Mouse (Mus musculus) urinary bladder, postnatal 25 days (tissue): ENCODE measurements around the gene Cphx3.
"Not testable (repeated sequence)": the region's sequence is repeated elsewhere in the genome, so short reads cannot be mapped to it uniquely, and the experiment has no call there.

Source experiments
- DNase-seq: peaks from one replicate; pipeline ENCODE4 v3.0.0; 2022; ENCODE audit warnings: low spot score

The Cphx3 gene

DNA sequence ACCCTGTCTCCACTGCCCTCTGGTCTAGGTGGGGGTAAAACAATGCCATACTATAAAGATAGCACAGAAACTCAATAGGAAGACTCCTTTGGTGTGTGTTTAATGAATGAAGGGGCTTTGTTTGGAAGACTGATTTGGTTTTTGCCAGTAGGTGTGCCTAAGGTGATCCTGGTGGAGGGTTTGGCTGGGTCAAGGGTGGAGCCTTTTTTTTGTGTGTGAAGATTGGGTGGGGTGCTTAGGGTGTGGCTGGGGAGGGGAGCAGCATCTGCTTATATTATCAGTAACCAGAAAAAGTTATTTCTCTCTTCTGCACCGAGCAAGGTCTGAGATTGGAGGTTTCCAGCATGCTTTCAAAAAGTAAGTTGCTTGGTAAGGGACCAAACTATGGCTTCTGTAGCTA lies at the start of gene Cphx3:
TSS of gene Cphx3 (plus strand) at position 301 of the 400 bp plus-strand sequence.
- DNase-seq, result not testable (repeated sequence)

DNA sequence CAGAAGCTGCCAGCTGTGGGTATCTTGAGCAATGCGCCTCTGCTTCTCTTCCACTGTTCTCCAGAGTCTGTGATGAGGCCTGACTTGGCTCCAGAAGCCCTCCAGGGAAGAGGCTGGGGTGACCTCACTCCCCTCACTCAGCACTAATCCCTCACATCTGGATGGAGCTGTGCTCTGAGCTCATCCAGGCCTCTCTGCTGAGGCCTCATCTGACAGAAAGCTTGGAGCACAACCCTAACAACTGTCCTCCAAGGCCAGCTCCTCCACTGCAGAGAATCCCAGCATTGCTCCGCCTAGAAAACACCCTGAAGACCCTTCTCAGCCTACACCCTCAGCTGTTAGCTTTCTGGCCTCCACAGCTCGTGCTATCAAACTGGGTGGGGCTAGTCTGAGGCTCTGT lies 47.7 kb upstream of the Cphx3 start:
- DNase-seq, result not testable (repeated sequence)

DNA sequence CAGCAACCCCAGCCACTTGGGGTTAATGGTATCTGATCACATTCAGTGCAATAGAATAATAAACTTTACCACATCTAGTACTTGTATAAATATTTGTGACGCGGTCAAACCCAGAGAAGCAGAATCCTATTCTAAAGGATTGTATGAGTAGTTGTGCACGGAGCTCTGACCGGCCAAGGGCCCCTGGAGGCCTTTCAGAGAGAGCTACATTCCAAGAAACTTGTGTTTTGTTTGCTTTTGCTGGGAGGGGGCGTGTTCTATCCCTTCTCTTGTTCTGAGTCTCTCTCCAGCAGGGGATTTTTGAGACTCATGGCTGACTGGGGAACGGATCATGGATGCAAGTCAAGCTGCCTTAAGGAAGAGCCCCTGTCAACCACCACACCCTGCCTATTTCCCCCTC lies 46.7 kb upstream of the Cphx3 start:
- DNase-seq, result not testable (repeated sequence)

DNA sequence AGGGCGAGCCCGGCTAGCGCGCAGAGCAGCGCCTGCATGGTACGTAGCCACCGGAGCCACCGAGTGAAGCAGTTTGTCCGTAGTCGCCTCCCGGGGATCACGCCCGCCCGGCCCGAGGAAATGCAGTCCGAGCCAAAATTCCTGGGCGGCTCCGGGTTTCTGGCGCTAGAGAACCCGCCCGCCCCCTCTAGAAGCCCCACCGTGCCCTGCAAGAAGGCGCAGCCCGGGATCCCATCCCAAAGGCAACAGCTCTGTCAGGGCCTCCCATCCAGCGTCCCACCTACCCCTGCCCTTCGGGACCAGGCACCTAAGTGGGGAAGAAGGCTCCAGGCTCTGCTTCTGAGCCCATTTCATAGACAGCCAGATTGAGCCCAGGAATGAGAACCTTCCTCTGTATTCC lies 39.5 kb upstream of the Cphx3 start, which contains the start of gene Gm9780:
TSS of gene Gm9780 (minus strand) at position 101 of the 400 bp plus-strand sequence.
- not testable (repeated sequence) for DNase-seq

DNA sequence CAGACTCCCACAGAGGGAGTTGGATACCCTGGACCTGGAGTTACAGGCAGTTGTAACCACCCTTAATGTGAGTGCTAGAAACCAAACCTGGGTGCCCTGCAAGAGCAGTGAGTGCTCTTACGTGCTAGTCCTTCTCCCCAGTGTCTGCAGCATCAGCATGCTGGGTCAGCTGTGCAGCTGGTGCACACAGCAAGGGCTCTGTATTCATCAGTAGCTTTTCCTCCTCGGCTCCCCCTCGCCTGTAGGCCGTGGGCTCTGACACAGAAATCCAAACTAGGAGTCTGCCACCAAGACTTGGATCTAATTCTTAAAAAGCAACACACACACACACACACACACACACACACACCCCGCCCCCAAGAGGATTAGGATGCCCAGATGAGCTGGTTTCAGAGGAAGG lies 37.1 kb upstream of the Cphx3 start:
- not testable (repeated sequence) for DNase-seq

DNA sequence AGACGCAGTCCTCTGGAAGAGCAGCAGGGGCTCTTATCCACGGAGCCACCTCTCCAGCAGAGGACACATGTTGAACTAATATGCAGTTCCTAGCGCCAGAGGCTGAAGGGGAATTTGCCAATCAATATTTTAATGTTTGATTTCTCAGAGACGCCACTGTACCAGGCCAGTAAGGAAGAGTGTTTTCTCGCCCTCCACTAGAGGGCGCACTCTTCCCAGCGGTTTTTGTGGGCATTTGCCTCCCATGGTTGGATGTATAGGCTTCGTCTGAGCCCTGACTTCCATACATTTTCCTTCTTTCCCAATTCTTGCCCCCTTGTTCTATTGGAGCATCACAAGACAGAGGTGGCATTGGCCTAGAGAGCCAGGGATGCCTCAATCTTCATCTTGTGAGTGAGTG lies 35.1 kb upstream of the Cphx3 start:
- DNase-seq, result not testable (repeated sequence)

DNA sequence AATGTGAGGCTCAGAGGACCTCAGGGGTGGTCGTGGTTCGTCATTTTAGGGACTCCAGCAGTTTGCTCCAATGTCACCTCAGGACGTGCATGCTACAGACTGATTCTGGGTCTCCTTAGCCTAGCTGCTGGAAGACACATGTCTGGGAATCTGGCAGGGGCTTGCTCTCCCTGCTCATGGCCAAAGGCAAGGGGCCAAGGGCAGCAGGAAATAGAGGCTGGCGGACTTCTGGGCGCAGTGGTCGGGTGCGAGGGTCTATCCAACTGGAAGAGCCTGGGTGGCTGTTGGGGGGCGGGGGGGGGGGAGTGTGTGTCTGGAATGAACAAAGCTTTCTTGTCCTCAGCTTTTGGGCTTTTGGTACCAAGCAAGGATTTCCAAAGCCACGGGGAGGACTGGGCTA lies 33.3 kb upstream of the Cphx3 start:
- not testable (repeated sequence) for DNase-seq

DNA sequence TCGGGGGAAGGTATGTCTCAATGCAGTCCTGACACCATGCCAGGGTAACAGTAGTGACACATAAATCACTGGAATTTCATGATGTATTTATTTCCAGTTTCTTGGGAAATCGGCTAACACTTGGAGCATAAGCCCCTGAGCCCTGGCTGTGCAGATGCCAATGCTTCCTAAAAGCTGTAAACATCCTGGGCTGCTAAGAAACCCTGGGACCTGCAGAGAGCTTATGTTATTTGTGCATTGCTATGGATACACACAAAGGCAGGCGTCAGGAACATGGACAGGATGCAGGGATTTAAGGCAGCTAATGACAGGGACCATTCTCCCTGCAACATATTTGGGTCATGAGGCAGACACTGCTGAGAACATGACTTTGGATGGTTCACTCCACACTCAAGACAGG lies 23.9 kb upstream of the Cphx3 start:
- DNase-seq, result not testable (repeated sequence)

DNA sequence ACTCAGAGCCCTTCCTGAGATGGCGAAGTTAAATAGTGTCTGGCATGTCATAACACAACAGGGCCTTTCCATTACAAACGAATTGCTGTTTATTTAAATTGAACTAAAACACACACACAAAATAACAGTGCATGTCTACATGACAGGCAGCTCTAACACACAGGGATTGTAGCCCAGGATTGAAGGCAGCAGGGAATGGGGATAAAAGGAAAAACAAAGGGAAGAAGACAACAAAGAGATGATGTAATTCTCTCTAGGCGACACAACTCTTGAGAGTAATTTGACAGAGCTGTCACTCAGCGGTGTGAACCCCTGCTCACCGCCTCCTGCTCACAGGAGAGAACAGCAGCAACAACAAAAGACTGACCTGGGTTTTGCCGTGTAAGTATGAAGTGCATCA lies 22.7 kb upstream of the Cphx3 start:
- DNase-seq, result not testable (repeated sequence)

DNA sequence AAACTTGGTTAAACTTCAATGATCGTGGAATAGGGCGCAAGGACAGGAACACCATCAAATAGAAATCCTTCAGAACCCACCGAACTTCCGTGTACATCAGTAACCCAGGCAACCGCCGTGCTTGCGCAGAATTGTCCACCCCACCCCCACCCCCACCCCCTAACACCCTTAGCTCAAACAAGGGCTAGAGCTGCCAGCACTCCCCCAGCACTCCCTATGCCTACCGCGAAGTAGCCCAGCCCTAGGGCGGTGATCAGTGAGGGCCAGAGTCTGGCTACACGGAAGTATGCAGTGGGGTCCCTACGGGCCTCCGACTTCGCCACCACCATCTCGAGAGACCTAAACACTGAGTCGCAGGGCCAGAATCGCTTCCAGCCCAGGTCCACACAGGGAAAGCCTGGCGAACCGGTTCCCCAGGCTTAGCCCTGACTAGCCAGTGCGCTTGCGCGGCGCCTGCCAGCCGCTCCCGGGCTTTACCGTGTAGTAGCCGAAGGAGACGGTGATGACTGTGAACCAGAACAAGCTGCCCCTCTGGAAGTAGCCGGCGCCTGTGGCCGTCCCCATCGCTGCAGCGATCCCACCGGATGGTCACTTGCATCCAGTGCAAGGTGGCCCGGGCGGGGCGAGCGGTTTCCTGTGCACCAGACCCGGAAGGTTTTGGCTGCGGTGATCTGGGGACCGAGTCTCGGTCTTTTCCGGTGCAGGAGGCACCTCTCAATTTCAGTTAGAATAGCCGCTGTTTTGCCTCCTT lies 15.3 kb upstream of the Cphx3 start:
- not testable (repeated sequence) for DNase-seq

DNA sequence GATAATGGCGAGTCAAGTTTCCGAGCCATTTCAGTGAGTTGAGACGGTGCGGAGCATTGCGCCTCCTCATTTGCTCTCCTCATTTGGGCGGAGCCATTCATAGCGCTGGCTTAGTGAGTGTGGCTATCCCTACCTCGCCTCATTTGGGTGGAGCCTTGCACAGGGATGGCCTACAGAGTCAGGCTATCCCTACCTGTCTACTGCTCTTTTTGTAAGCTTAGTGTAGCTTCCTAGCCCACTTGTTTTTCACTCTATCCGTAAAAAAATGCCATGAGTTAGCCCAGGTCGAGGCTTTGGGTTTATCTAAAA lies 14.8 kb upstream of the Cphx3 start, which contains the start of gene Tmem254c:
TSS of gene Tmem254c (minus strand) at position 31 of the 309 bp plus-strand sequence.
- DNase-seq, result not testable (repeated sequence)

DNA sequence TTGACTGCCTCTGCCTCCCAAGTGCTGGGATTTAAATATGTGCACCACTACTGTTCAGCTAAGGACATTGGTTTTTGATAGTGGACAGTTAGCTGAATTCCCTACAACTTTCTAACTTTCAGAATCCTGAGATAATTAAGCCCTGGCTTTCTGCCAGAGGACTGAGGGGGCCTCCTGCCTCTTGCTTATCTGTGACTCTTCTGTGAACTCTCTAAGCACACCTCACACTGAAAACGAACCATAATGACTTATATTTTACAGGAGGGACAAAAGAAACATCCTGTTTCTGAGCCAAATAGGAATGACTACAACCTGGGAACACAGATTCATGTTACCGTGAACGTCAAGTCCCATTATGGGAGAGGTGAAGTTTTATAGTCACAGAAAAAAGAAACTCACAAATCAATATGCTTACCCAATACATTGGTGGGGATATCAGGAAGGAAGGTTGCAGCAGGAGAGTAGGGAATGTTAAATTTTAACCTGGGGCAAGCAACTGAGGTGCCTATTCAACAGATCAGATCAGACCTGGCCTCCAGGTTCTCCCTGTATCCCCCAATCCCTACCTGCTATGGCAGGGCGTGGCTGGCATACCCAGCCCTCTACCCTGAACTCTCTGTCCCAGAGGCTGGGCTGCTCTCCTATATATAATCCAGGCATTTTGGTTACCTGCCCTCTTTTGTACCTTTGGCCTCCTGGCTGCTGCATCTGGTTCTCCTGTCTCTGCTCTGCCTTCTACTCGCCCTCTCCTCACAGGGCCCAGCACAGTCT lies 5.3 kb upstream of the Cphx3 start:
- not testable (repeated sequence) for DNase-seq

DNA sequence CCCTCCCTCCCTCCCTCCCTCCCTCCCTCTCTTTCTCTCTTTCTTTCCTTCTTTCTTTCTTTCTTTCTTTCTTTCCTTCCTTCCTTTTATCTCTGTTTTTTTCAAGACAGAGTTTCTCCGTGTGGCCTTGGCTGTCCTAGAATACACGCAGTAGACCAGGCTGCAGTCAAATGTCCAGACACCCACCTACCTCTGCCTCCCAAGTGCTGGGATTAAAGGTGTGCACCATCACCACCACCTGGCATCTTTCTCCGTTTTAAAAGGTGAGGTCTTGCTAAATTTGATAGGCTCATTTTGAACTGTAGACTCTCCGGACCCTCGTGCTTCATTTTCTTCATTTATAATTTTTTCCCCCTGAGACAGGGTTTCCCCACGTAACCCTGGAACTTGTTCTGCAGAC lies 881 bp upstream of the Cphx3 start, which contains the start of gene Cphx2:
TSS of gene Cphx2 (plus strand) at position 301 of the 400 bp plus-strand sequence.
- not testable (repeated sequence) for DNase-seq

DNA sequence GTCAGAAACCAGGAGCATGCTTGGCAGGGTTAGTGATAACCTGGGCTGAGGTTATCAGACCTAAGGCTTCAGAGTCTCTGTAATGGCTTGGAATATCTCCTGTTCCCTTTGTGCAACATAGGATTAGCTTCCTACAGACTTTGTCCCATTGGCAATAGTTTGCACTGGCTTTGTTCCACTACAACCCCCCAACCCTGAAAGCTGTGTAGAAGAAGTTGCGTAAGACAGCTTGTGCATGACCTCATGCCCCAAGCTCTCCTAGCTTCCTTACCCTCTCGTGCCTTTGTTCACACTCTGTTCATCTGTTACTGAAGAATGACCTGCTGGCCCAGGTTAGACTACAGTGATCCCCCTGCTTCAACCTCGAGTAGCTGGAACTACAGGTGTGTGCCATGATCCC lies 15.5 kb downstream of the Cphx3 start:
- not testable (repeated sequence) for DNase-seq

DNA sequence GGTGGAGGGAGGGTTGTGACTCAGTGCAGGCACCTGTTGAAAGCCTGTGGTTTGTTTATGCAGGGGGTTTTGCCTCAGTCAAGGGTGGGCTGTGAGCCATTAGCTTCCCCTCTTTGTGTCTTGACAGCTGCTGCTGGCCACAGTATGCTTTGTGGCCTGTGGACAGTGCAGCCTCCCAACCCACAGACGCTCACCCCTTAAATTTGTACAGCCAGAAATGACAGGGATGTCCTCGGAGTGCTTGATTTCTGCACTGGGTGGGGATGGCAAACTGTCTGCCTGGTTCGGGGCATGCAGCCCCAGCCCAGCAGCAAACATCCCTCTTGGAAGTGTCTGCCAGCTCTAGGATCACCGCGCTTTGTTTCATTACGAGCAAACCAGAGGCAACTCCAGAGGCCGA lies 36.1 kb downstream of the Cphx3 start, which contains the start of gene Duxbl2:
TSS of gene Duxbl2 (plus strand) at position 200 of the 400 bp plus-strand sequence.
- not testable (repeated sequence) for DNase-seq

DNA sequence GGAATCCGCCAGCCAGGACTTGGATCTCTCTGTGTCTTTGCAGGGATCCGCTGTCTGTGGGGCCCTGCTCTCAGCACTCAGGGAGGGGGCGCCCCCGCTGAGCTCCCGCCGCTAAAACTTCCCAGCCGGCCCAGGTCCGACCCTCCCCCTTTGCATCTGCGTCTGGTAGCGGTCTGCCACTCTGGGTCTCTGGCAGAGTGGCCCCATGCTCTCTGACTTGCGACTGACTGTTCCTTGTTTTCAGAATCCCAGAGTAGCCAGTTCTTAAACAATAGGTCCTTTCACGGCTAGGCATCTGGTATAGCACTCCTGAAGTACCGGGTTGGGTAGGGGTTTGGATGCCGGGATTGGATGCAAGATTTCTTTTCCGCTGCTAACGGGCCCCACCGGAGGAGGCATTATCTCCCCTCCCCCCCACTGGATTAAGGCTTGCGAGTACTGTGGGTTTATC lies 36.5 kb downstream of the Cphx3 start:
- DNase-seq, result not testable (repeated sequence)

DNA sequence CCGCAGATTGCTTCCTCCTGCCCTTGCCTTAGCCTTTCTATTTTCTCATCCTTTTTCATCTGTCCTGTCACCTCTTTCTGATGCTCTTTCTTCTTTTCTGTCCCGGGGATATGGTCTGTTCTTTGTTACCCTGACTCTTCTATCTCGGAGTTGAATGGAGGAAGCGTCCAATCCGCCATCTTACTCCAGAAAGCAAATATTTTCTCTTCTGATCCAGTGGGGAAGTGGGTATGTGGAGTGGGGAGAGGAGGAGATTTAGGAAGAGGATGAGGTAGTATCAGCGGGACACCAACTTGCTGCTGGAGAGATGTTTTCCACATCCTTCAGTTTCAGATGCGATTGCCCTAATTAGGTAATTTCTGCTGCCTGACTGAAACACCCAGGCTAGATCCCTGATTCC lies 37.0 kb downstream of the Cphx3 start:
- not testable (repeated sequence) for DNase-seq

DNA sequence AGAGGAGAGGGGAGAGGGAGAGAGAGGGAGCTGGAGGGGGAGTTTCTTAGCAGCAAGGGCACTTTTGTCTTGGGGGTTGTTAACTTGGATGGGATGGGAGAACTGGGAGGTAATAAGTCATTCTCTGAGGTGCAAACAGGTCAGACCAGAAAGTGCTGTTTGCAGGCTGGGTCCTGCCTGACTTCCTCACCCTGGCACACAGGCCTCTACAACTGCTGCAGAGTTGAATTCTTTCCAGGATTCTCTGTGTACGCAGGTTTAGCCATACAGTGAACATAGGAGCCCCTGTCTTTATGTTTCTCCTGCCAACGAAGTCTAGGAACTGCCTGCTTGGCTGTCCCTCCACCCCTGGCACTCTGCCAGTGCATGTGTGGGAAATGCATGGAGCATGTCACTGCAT lies 65.0 kb downstream of the Cphx3 start:
- DNase-seq, result not testable (repeated sequence)

DNA sequence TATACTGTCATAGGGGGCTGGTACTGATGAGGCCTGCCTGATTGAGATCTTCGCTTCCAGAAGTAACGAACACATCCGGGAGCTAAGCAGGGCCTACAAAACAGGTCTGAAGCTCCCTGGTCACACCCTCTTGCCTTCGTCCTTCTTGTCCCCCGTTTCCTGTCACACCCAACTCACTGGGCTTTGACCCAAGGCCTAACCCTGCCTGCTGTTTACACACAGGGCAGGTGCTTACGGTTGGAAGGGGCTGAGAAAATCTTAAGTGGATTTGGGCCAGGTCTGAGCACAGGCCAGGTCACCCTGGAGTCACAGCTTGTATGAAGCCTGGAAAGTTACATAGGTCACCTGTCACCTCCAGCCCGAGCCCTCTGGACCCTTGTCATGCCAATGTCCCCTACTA lies 73.9 kb downstream of the Cphx3 start:
- DNase-seq, result not testable (repeated sequence)

DNA sequence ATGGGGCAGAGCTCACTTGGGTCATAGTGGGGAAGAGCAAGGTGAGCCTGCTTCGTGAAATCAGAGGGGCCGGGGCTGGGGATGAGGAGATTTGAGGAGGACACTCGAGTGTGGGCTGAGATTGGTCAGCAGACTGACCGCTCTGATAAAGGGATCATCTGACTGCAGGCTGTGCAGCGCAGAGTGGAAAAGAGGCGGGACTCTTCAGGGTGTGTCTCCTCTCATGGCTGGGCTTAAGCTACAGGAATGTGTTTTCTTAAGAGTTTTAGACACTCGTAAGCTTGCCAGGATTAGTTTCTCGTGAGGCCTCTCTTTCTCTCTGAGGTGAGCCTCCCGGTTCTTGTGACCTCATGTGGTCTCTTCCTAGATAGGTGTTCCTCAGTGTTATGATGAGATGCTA lies 79.1 kb downstream of the Cphx3 start:
- not testable (repeated sequence) for DNase-seq

DNA sequence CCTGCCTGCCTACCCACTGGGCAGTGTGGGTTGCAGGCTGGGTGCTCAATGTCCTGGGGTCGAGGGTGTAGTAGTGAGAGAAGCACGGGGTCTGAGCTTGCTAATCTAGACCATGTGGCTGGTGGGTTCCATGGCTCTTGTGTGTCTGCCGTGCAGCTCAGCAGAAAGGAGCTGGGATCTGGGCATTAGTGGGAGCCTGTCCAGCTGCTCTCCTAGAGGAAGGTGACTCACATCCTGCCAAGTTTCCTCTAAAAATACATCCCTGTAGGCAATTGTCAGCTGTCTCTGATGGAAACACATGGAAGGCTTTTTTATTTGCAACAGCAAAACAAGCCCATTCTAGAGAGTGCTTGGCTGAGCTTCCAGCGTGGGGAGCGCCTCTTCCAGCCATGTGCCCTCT lies 80.3 kb downstream of the Cphx3 start:
- not testable (repeated sequence) for DNase-seq

DNA sequence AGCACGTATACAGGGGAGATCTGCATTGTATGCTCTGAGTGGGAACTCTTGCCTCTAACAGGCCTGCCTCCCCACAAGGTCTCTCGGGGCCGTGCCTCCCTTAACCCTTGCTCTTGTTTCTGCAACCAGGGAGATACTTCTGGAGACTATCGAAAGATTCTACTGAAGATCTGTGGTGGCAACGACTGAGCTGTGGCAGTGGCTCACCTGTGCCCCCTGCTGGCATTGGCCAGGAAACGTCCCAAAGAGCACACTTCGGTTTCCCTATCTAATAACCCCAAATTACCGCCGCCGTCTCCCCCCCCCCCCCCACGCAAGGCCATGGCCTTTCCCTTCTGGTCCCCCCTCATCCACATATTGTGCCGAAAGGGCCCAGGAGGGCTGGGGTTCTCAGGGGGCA lies 83.2 kb downstream of the Cphx3 start:
- DNase-seq, result not testable (repeated sequence)

DNA sequence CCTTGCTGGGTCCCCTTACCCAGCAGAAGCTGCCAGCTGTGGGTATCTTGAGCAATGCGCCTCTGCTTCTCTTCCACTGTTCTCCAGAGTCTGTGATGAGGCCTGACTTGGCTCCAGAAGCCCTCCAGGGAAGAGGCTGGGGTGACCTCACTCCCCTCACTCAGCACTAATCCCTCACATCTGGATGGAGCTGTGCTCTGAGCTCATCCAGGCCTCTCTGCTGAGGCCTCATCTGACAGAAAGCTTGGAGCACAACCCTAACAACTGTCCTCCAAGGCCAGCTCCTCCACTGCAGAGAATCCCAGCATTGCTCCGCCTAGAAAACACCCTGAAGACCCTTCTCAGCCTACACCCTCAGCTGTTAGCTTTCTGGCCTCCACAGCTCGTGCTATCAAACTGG lies 91.9 kb downstream of the Cphx3 start:
- DNase-seq, result not testable (repeated sequence)
